Mouse (Mus musculus) stomach, postnatal 0 days (tissue): Measurements from ENCODE around the gene Rab7b.

Experiments
- CTCF ChIP-seq: IDR thresholded peaks from 2 replicates; pipeline ENCODE4 v1.5.1; 2016; ENCODE audit warnings: antibody characterized with exemption, low read depth, mild to moderate bottlenecking, moderate library complexity
- EP300 ChIP-seq: optimal IDR thresholded peaks from 2 replicates; pipeline ENCODE3; 2016; ENCODE audit warnings: antibody characterized with exemption

- TF ChIP-seq CTCF: no peak
- TF ChIP-seq EP300: no peak
These were observed 6.8 kb downstream of the Rab7b start for GRCm38 (mm10) chr1:131695308-131695707.
